Mouse (Mus musculus) thymus, adult 2 months (tissue): ENCODE results near the gene Steap3. TPM values are rescaled to one million over a fixed set of nuclear protein-coding genes. Genes with fewer than 3 reads are reported as not detected.
"Not testable (repeated sequence)": the region's sequence is repeated elsewhere in the genome, so short reads cannot be mapped to it uniquely, and the experiment has no call there.

Source experiments
- DNase-seq: peaks from one replicate; pipeline ENCODE4 v3.0.0; 2021
- H3K27ac ChIP-seq: fragments of 200-500 bp; 2 replicates; pipeline ENCODE4 v1.5.1; 2012; ENCODE audit warnings: low read length, control low read depth; ENCODE audit not compliant: control insufficient read depth, insufficient read depth
- H3K27me3 ChIP-seq: fragments of 200-500 bp; 2 replicates; pipeline ENCODE4 v1.6.1; 2012; ENCODE audit warnings: mild to moderate bottlenecking, low read length, moderate library complexity, mixed read lengths; ENCODE audit not compliant: control insufficient read depth, insufficient read depth
- H3K36me3 ChIP-seq: fragments of 200-500 bp; 2 replicates; pipeline ENCODE4 v1.6.1; 2012; ENCODE audit warnings: mild to moderate bottlenecking, low read length, moderate library complexity; ENCODE audit not compliant: control insufficient read depth, insufficient read depth
- H3K4me1 ChIP-seq: fragments of 200-500 bp; replicated peaks from 2 replicates; pipeline ENCODE4 v1.6.1; 2012; ENCODE audit warnings: low read length; ENCODE audit not compliant: control insufficient read depth, insufficient read depth
- H3K4me3 ChIP-seq: fragments of 200-500 bp; 2 replicates; pipeline ENCODE4 v1.5.1; 2012; ENCODE audit warnings: mild to moderate bottlenecking, low read length, control low read depth, moderate library complexity; ENCODE audit not compliant: control insufficient read depth, insufficient read depth
- CTCF ChIP-seq: fragments of 200-500 bp; IDR thresholded peaks from 2 replicates; pipeline ENCODE4 v1.5.1; 2012; ENCODE audit warnings: mild to moderate bottlenecking, control low read depth, low read length, moderate library complexity, borderline replicate concordance; ENCODE audit not compliant: control insufficient read depth, poor library complexity, insufficient read depth; ENCODE audit errors: extremely low read depth
- POLR2A ChIP-seq: fragments of 200-500 bp; IDR thresholded peaks from 2 replicates; pipeline ENCODE4 v1.6.1; 2012; ENCODE audit warnings: mild to moderate bottlenecking, low read length, control low read depth, moderate library complexity; ENCODE audit not compliant: control insufficient read depth, poor library complexity, insufficient read depth; ENCODE audit errors: extremely low read depth
- WGBS: fragments of 180-500 bp; shearing (Covaris S2); methylation state at CpG from one replicate; pipeline ENCODE4 v1.1.7; 2018; 5-methylcytosine and 5-hydroxymethylcytosine counted together
- polyA plus RNA-seq: library from polyadenylated mRNA; depleted of rRNA; stranded (reverse); fragments of >200 nt; gene quantifications from 2 replicates; pipeline ENCODE4 v1.2.3, GENCODE M21; 2012

Steap3 gene
- polyA plus RNA-seq, 1 experiment, result 24.2 TPM

- WGBS, result 66% methylated on average over 2 of the region's 2 CpGs
- Histone ChIP-seq H3K27me3 (no peaks in the 10 kb centered on the region), H3K27ac (no peak overlapping the region), H3K36me3 (no peaks in the 10 kb centered on the region), H3K4me3 (no peak overlapping the region), H3K4me1 (no peaks in the 10 kb centered on the region)
- TF ChIP-seq CTCF (no peak), POLR2A (no peak)
- no peak for DNase-seq
Measured at GRCm38 (mm10) chr1:120289843-120290242, 17.3 kb upstream of the Steap3 start.

- DNase-seq, result no peak
- no peaks in the 10 kb centered on the region for H3K36me3 ChIP-seq
- 83% methylated on average over 4 of the region's 4 CpGs for WGBS
- TF ChIP-seq POLR2A, result no peak
- TF ChIP-seq CTCF, result no peak
- H3K4me1 ChIP-seq, result no peaks in the 10 kb centered on the region
- no peak overlapping the region for H3K4me3 ChIP-seq
- H3K27ac ChIP-seq, result no peak overlapping the region
- no peaks in the 10 kb centered on the region for H3K27me3 ChIP-seq
Measured at GRCm38 (mm10) chr1:120287679-120288078, 15.2 kb upstream of the Steap3 start.

GRCm38 (mm10) chr1:120276058-120276457 is 3.6 kb upstream of the Steap3 start:
- H3K4me3 ChIP-seq, H3K27ac ChIP-seq, H3K36me3 ChIP-seq, DNase-seq, H3K4me1 ChIP-seq, H3K27me3 ChIP-seq: not testable (repeated sequence)
- 97% methylated on average over 1 of the region's 1 CpGs for WGBS

GRCm38 (mm10) chr1:120275224-120275623 is 2.7 kb upstream of the Steap3 start:
- Histone ChIP-seq H3K36me3 (no peaks in the 10 kb centered on the region), H3K27ac (no peak overlapping the region), H3K4me3 (no peak overlapping the region), H3K27me3 (no peaks in the 10 kb centered on the region), H3K4me1 (no peaks in the 10 kb centered on the region)
- DNase-seq, result no peak
- TF ChIP-seq POLR2A (no peak), CTCF (no peak)
- 87% methylated on average over 3 of the region's 3 CpGs for WGBS

- no peak for TF ChIP-seq CTCF
- TF ChIP-seq POLR2A, result no peak
- H3K27me3 ChIP-seq, result no peaks in the 10 kb centered on the region
- 88% methylated on average over 3 of the region's 3 CpGs for WGBS
- H3K27ac ChIP-seq, result no peak overlapping the region
- DNase-seq, result no peak
- H3K4me1 ChIP-seq, result 0 out of 2 replicates have a peak, but pooled peaks cover under 1% of the 10 kb centered on the region
- no peak overlapping the region for H3K4me3 ChIP-seq
- no peaks in the 10 kb centered on the region for H3K36me3 ChIP-seq
Measured at GRCm38 (mm10) chr1:120270882-120271281, 1.6 kb downstream of the Steap3 start.

GRCm38 (mm10) chr1:120270115-120270514 is 2.4 kb downstream of the Steap3 start:
- no peak for DNase-seq
- Histone ChIP-seq H3K27me3 (no peaks in the 10 kb centered on the region), H3K4me3 (no peak overlapping the region), H3K27ac (no peak overlapping the region), H3K4me1 (peaks cover 5% of the 10 kb centered on the region), H3K36me3 (no peaks in the 10 kb centered on the region)
- TF ChIP-seq CTCF (no peak), POLR2A (no peak)
- WGBS, result 73% methylated on average over 7 of the region's 7 CpGs

- no peak for DNase-seq
- Histone ChIP-seq H3K4me1 (peaks cover 10% of the 10 kb centered on the region), H3K27me3 (no peaks in the 10 kb centered on the region), H3K4me3 (no peak overlapping the region), H3K27ac (no peak overlapping the region), H3K36me3 (no peaks in the 10 kb centered on the region)
- TF ChIP-seq CTCF, result no peak
- TF ChIP-seq POLR2A, result no peak
- WGBS, result 96% methylated on average over 3 of the region's 3 CpGs
Measured at GRCm38 (mm10) chr1:120267631-120268030, 4.9 kb downstream of the Steap3 start.
